8 mouse cellular contexts compared by ENCODE assay signal in genomic region chr13:23534368-23535131, GRCm38 (mm10). TPM values are rescaled to one million over a fixed set of nuclear protein-coding genes. Genes with fewer than 3 reads are reported as not detected.
DNase-seq lines count a peak whose midpoint lies in the region; ATAC-seq and TF ChIP-seq lines count a peak whose summit lies in the region.

No protein-coding gene starts in this region.

- no peak; the same call in none of the 2 replicates for TF ChIP-seq EP300 in liver, embryonic 14.5 days (IDR thresholded peaks at IDR 0.05; ENCODE audit: low read depth)

- peak overlapping the region; percentile 46 for H3K9ac ChIP-seq in forebrain, embryonic 15.5 days (replicated peaks)
- peak overlapping the region; percentile 99 for H3K9ac ChIP-seq in liver, embryonic 14.5 days (replicated peaks)

- WGBS in bone marrow, adult 2 months = under 1% methylated on average over 15 of the region's 15 CpGs
- WGBS in forebrain, embryonic 15.5 days = under 1% methylated on average over 15 of the region's 15 CpGs
- WGBS in liver, embryonic 14.5 days (ENCODE audit: insufficient replicate concordance) = under 1% methylated on average over 15 of the region's 15 CpGs

- H3K27me3 ChIP-seq in forebrain, embryonic 15.5 days = no peaks in the 10 kb centered on the region
- H3K27me3 ChIP-seq in liver, embryonic 14.5 days (ENCODE audit: control insufficient read depth, insufficient read depth, low read length) = no peaks in the 10 kb centered on the region

- intact Hi-C loops in left cerebral cortex, adult 2 months (cut with DNase I) = loop anchor here (5.0 to 10.0 kb wide), 6 partner anchors 38 to 1822 kb away; partner anchors contain the start of genes Hist1h2ac, Hist1h2ad, Hist1h2ae and Hist1h2ag

- TF ChIP-seq CTCF in left cerebral cortex, adult 2 months (IDR thresholded peaks at IDR 0.05) = no peak
- no peak for TF ChIP-seq CTCF in bone marrow, adult 2 months (IDR thresholded peaks at IDR 0.05; ENCODE audit: control insufficient read depth, insufficient read depth, low read length)
- TF ChIP-seq CTCF in liver, embryonic 14.5 days (IDR thresholded peaks at IDR 0.05; ENCODE audit: low read depth) = no peak

- peaks cover 1% of the 10 kb centered on the region; the same call in 1 of the 2 replicates for H3K4me1 ChIP-seq in bone marrow, adult 2 months (ENCODE audit: control insufficient read depth, insufficient read depth, low read length)
- peaks cover 52% of the 10 kb centered on the region for H3K4me1 ChIP-seq in forebrain, embryonic 15.5 days
- H3K4me1 ChIP-seq in liver, embryonic 14.5 days (replicated peaks; ENCODE audit: control insufficient read depth in 2 of 2, insufficient read depth in 2 of 2, low read length in 1 of 2) = peaks cover 23% of the 10 kb centered on the region in 2 experiments

- TF ChIP-seq POLR2A in bone marrow, adult 2 months (IDR thresholded peaks at IDR 0.05; ENCODE audit: borderline replicate concordance, control insufficient read depth, low read depth, low read length) = 0 out of 2 replicates have a peak, but pooled peaks have one; percentile 4

- H3K9me3 ChIP-seq in forebrain, embryonic 15.5 days = no peaks in the 10 kb centered on the region
- H3K9me3 ChIP-seq in liver, embryonic 14.5 days (ENCODE audit: control insufficient read depth, low read length) = no peaks in the 10 kb centered on the region

- DNase-seq in left cerebral cortex, adult 2 months (ENCODE audit: extremely low spot score in 1 of 2, low spot score in 2 of 2) = no peak
- no peak for DNase-seq in left cerebral cortex, adult 18-20 months (ENCODE audit: low spot score in 2 of 2)
- peak in 1 of 3 experiments; percentile 74 for DNase-seq in liver, embryonic 14.5 days (ENCODE audit: low read depth in 3 of 3, low spot score in 3 of 3)
- no peak for DNase-seq in urinary bladder, adult 18-20 months (ENCODE audit: low spot score in 2 of 2)
- no peak for DNase-seq in cerebellum, postnatal 10 days
- DNase-seq in cerebellum, adult 11 months = no peak

- ATAC-seq in forebrain, embryonic 15.5 days (replicated peaks) = no peak
- ATAC-seq in liver, embryonic 14.5 days (ENCODE audit: insufficient read depth) = peak; percentile 24

- peak overlapping the region; percentile 82 for H3K4me2 ChIP-seq in forebrain, embryonic 15.5 days (replicated peaks)
- peak overlapping the region; percentile 95 for H3K4me2 ChIP-seq in liver, embryonic 14.5 days (ENCODE audit: low read depth)

- H3K27ac ChIP-seq in left cerebral cortex, adult 2 months = no peak overlapping the region
- H3K27ac ChIP-seq in bone marrow, adult 2 months (ENCODE audit: control insufficient read depth, insufficient read depth, low read depth, low read length, poor library complexity) = peak overlapping the region; percentile 60; the same call in 1 of the 2 replicates
- peak overlapping the region; percentile 99 for H3K27ac ChIP-seq in forebrain, embryonic 15.5 days (replicated peaks)
- peak overlapping the region; percentile 100 for H3K27ac ChIP-seq in liver, embryonic 14.5 days

- peak overlapping the region; percentile 48 for H3K4me3 ChIP-seq in left cerebral cortex, adult 2 months
- peak overlapping the region; percentile 61 for H3K4me3 ChIP-seq in bone marrow, adult 2 months (replicated peaks; ENCODE audit: control insufficient read depth, low read depth, low read length)
- H3K4me3 ChIP-seq in forebrain, embryonic 15.5 days = peak overlapping the region; percentile 58
- peak overlapping the region; percentile 74 to 84 for H3K4me3 ChIP-seq in liver, embryonic 14.5 days (ENCODE audit: insufficient read depth in 1 of 2, low read depth in 2 of 2, low read length in 2 of 2)

- H3K36me3 ChIP-seq in forebrain, embryonic 15.5 days = no peaks in the 10 kb centered on the region
- no peaks in the 10 kb centered on the region for H3K36me3 ChIP-seq in liver, embryonic 14.5 days (replicated peaks; ENCODE audit: control insufficient read depth, insufficient read depth, low read depth)

RNA-seq across cellular contexts. Expression of gene Hist1h3g, which starts 0.7 kb away (rescaled TPM):
- total RNA-seq in left cerebral cortex, adult 2 months (2021) = 1 to 10 TPM; 2.6 to 5.1 TPM
- total RNA-seq in left cerebral cortex, adult 18-20 months (2021) = 1 to 10 TPM; 3.1 to 3.5 TPM
- 16.1 and 17.7 TPM in 2 replicates for polyA plus RNA-seq in bone marrow, adult 2 months (2011; ENCODE audit: insufficient read depth, insufficient read length, low replicate concordance, missing spikeins)
- polyA plus RNA-seq in forebrain, embryonic 15.5 days (2015; fragmentation: Nextera tagmentation; extraction: Ambion mirVana) = 2.7 and 3.4 TPM in 2 replicates
- 48.1 and 52.5 TPM in 2 replicates for polyA plus RNA-seq in liver, embryonic 14.5 days (2012; rRNA removed)
- polyA plus RNA-seq in liver, embryonic 14.5 days (2014; fragmentation: Nextera tagmentation; extraction: Ambion mirVana) = 8.6 and 9.6 TPM in 2 replicates

RNA-seq across cellular contexts. Expression of gene Hist1h2af, which starts 0.8 kb away (rescaled TPM):
- total RNA-seq in left cerebral cortex, adult 2 months (2021) = 1 to 10 TPM; 2.4 to 4.4 TPM
- total RNA-seq in left cerebral cortex, adult 18-20 months (2021) = 1 to 10 TPM; 1.5 to 3.4 TPM
- 105 and 151 TPM in 2 replicates for polyA plus RNA-seq in bone marrow, adult 2 months (2011; ENCODE audit: insufficient read depth, insufficient read length, low replicate concordance, missing spikeins)
- polyA plus RNA-seq in forebrain, embryonic 15.5 days (2015; fragmentation: Nextera tagmentation; extraction: Ambion mirVana) = 2.8 and 6.7 TPM in 2 replicates
- 375 and 609 TPM in 2 replicates for polyA plus RNA-seq in liver, embryonic 14.5 days (2012; rRNA removed)
- 14.2 and 17.4 TPM in 2 replicates for polyA plus RNA-seq in liver, embryonic 14.5 days (2014; fragmentation: Nextera tagmentation; extraction: Ambion mirVana)

RNA-seq across cellular contexts. Expression of gene Hist1h4h, which starts 3.7 kb away (rescaled TPM):
- total RNA-seq in left cerebral cortex, adult 2 months (2021) = 100 to 1,000 TPM; 289 to 340 TPM
- 100 to 1,000 TPM; 329 to 333 TPM for total RNA-seq in left cerebral cortex, adult 18-20 months (2021)
- 23.3 and 39.5 TPM in 2 replicates for polyA plus RNA-seq in bone marrow, adult 2 months (2011; ENCODE audit: insufficient read depth, insufficient read length, low replicate concordance, missing spikeins)
- 4.9 and 6.0 TPM in 2 replicates for polyA plus RNA-seq in forebrain, embryonic 15.5 days (2015; fragmentation: Nextera tagmentation; extraction: Ambion mirVana)
- 8.6 and 24.1 TPM in 2 replicates for polyA plus RNA-seq in liver, embryonic 14.5 days (2012; rRNA removed)
- polyA plus RNA-seq in liver, embryonic 14.5 days (2014; fragmentation: Nextera tagmentation; extraction: Ambion mirVana) = 5.3 and 6.1 TPM in 2 replicates

RNA-seq across cellular contexts. Expression of gene Hist1h2bh, which starts 8.6 kb away (rescaled TPM):
- total RNA-seq in left cerebral cortex, adult 2 months (2021) = under 1 TPM; 0.61 TPM
- under 1 TPM; 0.54 to 0.67 TPM for total RNA-seq in left cerebral cortex, adult 18-20 months (2021)
- polyA plus RNA-seq in bone marrow, adult 2 months (2011; ENCODE audit: insufficient read depth, insufficient read length, low replicate concordance, missing spikeins) = 6.8 and 11.4 TPM in 2 replicates
- 0.37 and 0.59 TPM in 2 replicates for polyA plus RNA-seq in forebrain, embryonic 15.5 days (2015; fragmentation: Nextera tagmentation; extraction: Ambion mirVana)
- 6.7 and 8.7 TPM in 2 replicates for polyA plus RNA-seq in liver, embryonic 14.5 days (2012; rRNA removed)
- 1.2 and 1.4 TPM in 2 replicates for polyA plus RNA-seq in liver, embryonic 14.5 days (2014; fragmentation: Nextera tagmentation; extraction: Ambion mirVana)

RNA-seq across cellular contexts. Expression of gene Hist1h3f, which starts 9.3 kb away (rescaled TPM):
- 10 to 100 TPM; 12.9 to 15.5 TPM for total RNA-seq in left cerebral cortex, adult 2 months (2021)
- 10 to 100 TPM; 16.3 to 17.0 TPM for total RNA-seq in left cerebral cortex, adult 18-20 months (2021)
- polyA plus RNA-seq in bone marrow, adult 2 months (2011; ENCODE audit: insufficient read depth, insufficient read length, low replicate concordance, missing spikeins) = 3.0 and 6.4 TPM in 2 replicates
- 0.46 and 0.94 TPM in 2 replicates for polyA plus RNA-seq in forebrain, embryonic 15.5 days (2015; fragmentation: Nextera tagmentation; extraction: Ambion mirVana)
- 5.1 and 13.6 TPM in 2 replicates for polyA plus RNA-seq in liver, embryonic 14.5 days (2012; rRNA removed)
- polyA plus RNA-seq in liver, embryonic 14.5 days (2014; fragmentation: Nextera tagmentation; extraction: Ambion mirVana) = 1.00 and 1.1 TPM in 2 replicates
